Mouse (Mus musculus): ENCODE results near the gene Nhej1. TPM values are rescaled to one million over a fixed set of nuclear protein-coding genes. Genes with fewer than 3 reads are reported as not detected.

Nhej1 gene
- polyA plus RNA-seq, 1 experiment from 2014 or later: 3.5 TPM

DNA sequence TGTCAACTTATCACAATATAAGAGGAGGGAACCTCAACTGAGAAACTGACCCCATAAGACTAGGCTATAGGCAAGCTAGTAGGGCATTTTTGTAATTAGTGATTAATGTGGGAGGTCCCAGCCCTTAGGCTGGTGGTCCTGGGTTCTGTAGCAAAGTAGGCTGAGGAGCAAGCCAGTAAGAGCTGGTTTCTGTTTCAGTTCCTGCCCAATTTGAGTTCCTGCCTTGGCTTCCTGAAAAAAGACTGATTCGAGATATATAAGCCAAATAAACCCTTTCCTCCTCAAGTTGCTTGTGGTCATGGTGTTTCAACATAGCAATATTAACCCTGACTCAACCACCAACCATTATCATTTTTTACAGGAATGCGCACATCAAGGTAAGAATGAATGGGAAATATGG is 127.8 kb downstream of the Nhej1 start:
- Histone ChIP-seq H3K27me3 (ENCODE audit: control insufficient read depth, insufficient read depth, low read length) (no peaks in the 10 kb centered on the region), H3K27ac (replicated peaks) (no peak overlapping the region), H3K9ac (ENCODE audit: low read length) (no peak overlapping the region), H3K4me3 (ENCODE audit: low read depth, low read length) (no peak overlapping the region), H3K4me1 (replicated peaks; ENCODE audit: control insufficient read depth, insufficient read depth) (no peaks in the 10 kb centered on the region), H3K4me2 (replicated peaks; ENCODE audit: low read depth) (no peak overlapping the region), H3K9me3 (ENCODE audit: control insufficient read depth, low read length) (no peaks in the 10 kb centered on the region), H3K36me3 (ENCODE audit: control insufficient read depth, insufficient read depth, low read length) (no peaks in the 10 kb centered on the region)
- WGBS: 69% methylated on average over 2 of the region's 2 CpGs
- TF ChIP-seq CTCF (IDR thresholded peaks at IDR 0.05; ENCODE audit: low read depth) (no peak), EP300 (optimal IDR thresholded peaks at IDR 0.05) (no peak)
- DNase-seq (ENCODE audit: low spot score) (no peak), ATAC-seq (ENCODE audit: low FRiP score, low TSS enrichment) (no peak)

- 66% methylated on average over 8 of the region's 8 CpGs for WGBS
- DNase-seq (ENCODE audit: low spot score) (no peak), ATAC-seq (ENCODE audit: low FRiP score, low TSS enrichment) (no peak)
- TF ChIP-seq CTCF (IDR thresholded peaks at IDR 0.05; ENCODE audit: low read depth): no peak
- TF ChIP-seq EP300 (optimal IDR thresholded peaks at IDR 0.05): no peak
- no peaks in the 10 kb centered on the region for H3K36me3 ChIP-seq (ENCODE audit: control insufficient read depth, insufficient read depth, low read length)
- no peaks in the 10 kb centered on the region for H3K9me3 ChIP-seq (ENCODE audit: control insufficient read depth, low read length)
- H3K4me2 ChIP-seq (replicated peaks; ENCODE audit: low read depth): no peak overlapping the region
- no peak overlapping the region for H3K9ac ChIP-seq (ENCODE audit: low read length)
- H3K27ac ChIP-seq (replicated peaks): no peak overlapping the region
- no peaks in the 10 kb centered on the region for H3K27me3 ChIP-seq (ENCODE audit: control insufficient read depth, insufficient read depth, low read length)
- no peaks in the 10 kb centered on the region; the same call in 1 of the 2 replicates for H3K4me1 ChIP-seq (replicated peaks; ENCODE audit: control insufficient read depth, insufficient read depth)
- no peak overlapping the region for H3K4me3 ChIP-seq (ENCODE audit: low read depth, low read length)
Observed at GRCm38 (mm10) chr1:74977001-74977400, 148.0 kb downstream of the Nhej1 start.

GRCm38 (mm10) chr1:74975936-74976335 is 149.1 kb downstream of the Nhej1 start:
- Histone ChIP-seq H3K4me3 (ENCODE audit: low read depth, low read length) (no peak overlapping the region), H3K4me1 (replicated peaks; ENCODE audit: control insufficient read depth, insufficient read depth) (no peaks in the 10 kb centered on the region; the same call in 1 of the 2 replicates), H3K36me3 (ENCODE audit: control insufficient read depth, insufficient read depth, low read length) (no peaks in the 10 kb centered on the region), H3K9ac (ENCODE audit: low read length) (no peak overlapping the region), H3K27ac (replicated peaks) (no peak overlapping the region), H3K4me2 (replicated peaks; ENCODE audit: low read depth) (no peak overlapping the region), H3K9me3 (ENCODE audit: control insufficient read depth, low read length) (no peaks in the 10 kb centered on the region), H3K27me3 (ENCODE audit: control insufficient read depth, insufficient read depth, low read length) (no peaks in the 10 kb centered on the region)
- ATAC-seq (ENCODE audit: low FRiP score, low TSS enrichment) (no peak), DNase-seq (ENCODE audit: low spot score) (no peak)
- WGBS: 96% methylated on average over 1 of the region's 1 CpGs
- no peak for TF ChIP-seq EP300 (optimal IDR thresholded peaks at IDR 0.05)
- no peak for TF ChIP-seq CTCF (IDR thresholded peaks at IDR 0.05; ENCODE audit: low read depth)

DNA sequence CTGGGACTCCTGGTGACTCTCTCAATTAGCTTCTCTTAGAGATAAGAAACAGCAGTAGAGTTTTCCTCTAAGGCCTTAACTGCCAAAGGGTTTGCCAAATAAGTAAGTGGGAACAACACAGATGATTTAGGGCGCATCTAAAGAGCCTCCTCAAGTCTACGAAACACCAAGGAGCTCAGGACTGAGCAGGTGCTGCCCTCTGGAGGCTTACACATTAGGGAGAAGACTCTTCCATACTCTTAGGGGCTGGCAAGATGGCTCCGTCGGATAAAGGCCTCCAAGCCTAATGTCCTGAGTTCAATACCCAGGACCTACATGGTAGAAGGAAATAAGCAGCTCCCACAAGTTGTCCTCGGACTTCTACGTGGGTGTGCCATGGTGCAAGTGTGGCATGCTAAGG is 151.4 kb downstream of the Nhej1 start:
- Histone ChIP-seq H3K4me3 (ENCODE audit: low read depth, low read length) (no peak overlapping the region), H3K9me3 (ENCODE audit: control insufficient read depth, low read length) (no peaks in the 10 kb centered on the region), H3K36me3 (ENCODE audit: control insufficient read depth, insufficient read depth, low read length) (no peaks in the 10 kb centered on the region), H3K9ac (ENCODE audit: low read length) (no peak overlapping the region), H3K27me3 (ENCODE audit: control insufficient read depth, insufficient read depth, low read length) (no peaks in the 10 kb centered on the region), H3K27ac (replicated peaks) (no peak overlapping the region), H3K4me2 (replicated peaks; ENCODE audit: low read depth) (no peak overlapping the region), H3K4me1 (replicated peaks; ENCODE audit: control insufficient read depth, insufficient read depth) (no peaks in the 10 kb centered on the region; the same call in 1 of the 2 replicates)
- ATAC-seq (ENCODE audit: low FRiP score, low TSS enrichment) (no peak), DNase-seq (ENCODE audit: low spot score) (peak; percentile 36)
- TF ChIP-seq EP300 (optimal IDR thresholded peaks at IDR 0.05) (no peak), CTCF (IDR thresholded peaks at IDR 0.05; ENCODE audit: low read depth) (peak; percentile 62)
- WGBS: 81% methylated on average over 6 of the region's 6 CpGs

- no peaks in the 10 kb centered on the region; the same call in 1 of the 2 replicates for H3K4me1 ChIP-seq (replicated peaks; ENCODE audit: control insufficient read depth, insufficient read depth)
- TF ChIP-seq EP300 (optimal IDR thresholded peaks at IDR 0.05) (no peak), CTCF (IDR thresholded peaks at IDR 0.05; ENCODE audit: low read depth) (no peak)
- no peak overlapping the region for H3K9ac ChIP-seq (ENCODE audit: low read length)
- H3K27ac ChIP-seq (replicated peaks): no peak overlapping the region
- no peak overlapping the region for H3K4me2 ChIP-seq (replicated peaks; ENCODE audit: low read depth)
- no peaks in the 10 kb centered on the region for H3K27me3 ChIP-seq (ENCODE audit: control insufficient read depth, insufficient read depth, low read length)
- peak; percentile 78 for ATAC-seq (ENCODE audit: low FRiP score, low TSS enrichment)
- WGBS: 48% methylated on average over 4 of the region's 4 CpGs
- DNase-seq (ENCODE audit: low spot score): peak; percentile 68
- H3K9me3 ChIP-seq (ENCODE audit: control insufficient read depth, low read length): no peaks in the 10 kb centered on the region
- H3K36me3 ChIP-seq (ENCODE audit: control insufficient read depth, insufficient read depth, low read length): no peaks in the 10 kb centered on the region
- no peak overlapping the region for H3K4me3 ChIP-seq (ENCODE audit: low read depth, low read length)
Observed at GRCm38 (mm10) chr1:74971353-74972050, 153.5 kb downstream of the Nhej1 start.

- Histone ChIP-seq H3K4me1 (replicated peaks; ENCODE audit: control insufficient read depth, insufficient read depth) (no peaks in the 10 kb centered on the region; the same call in 1 of the 2 replicates), H3K4me2 (replicated peaks; ENCODE audit: low read depth) (no peak overlapping the region), H3K36me3 (ENCODE audit: control insufficient read depth, insufficient read depth, low read length) (no peaks in the 10 kb centered on the region), H3K9ac (ENCODE audit: low read length) (no peak overlapping the region), H3K27me3 (ENCODE audit: control insufficient read depth, insufficient read depth, low read length) (no peaks in the 10 kb centered on the region), H3K4me3 (ENCODE audit: low read depth, low read length) (no peak overlapping the region), H3K9me3 (ENCODE audit: control insufficient read depth, low read length) (no peaks in the 10 kb centered on the region), H3K27ac (replicated peaks) (no peak overlapping the region)
- WGBS: 33% methylated on average over 8 of the region's 8 CpGs
- DNase-seq (ENCODE audit: low spot score) (peak; percentile 58), ATAC-seq (ENCODE audit: low FRiP score, low TSS enrichment) (peak; percentile 58)
- TF ChIP-seq CTCF (IDR thresholded peaks at IDR 0.05; ENCODE audit: low read depth) (no peak), EP300 (optimal IDR thresholded peaks at IDR 0.05) (no peak)
Observed at GRCm38 (mm10) chr1:74967962-74968580, 156.9 kb downstream of the Nhej1 start.
